Mouse (Mus musculus) liver, postnatal 0 days (tissue): ENCODE results near the gene Zfp967. TPM values are rescaled to one million over a fixed set of nuclear protein-coding genes. Genes with fewer than 3 reads are reported as not detected.
"Not testable (repeated sequence)": the region's sequence is repeated elsewhere in the genome, so short reads cannot be mapped to it uniquely, and the experiment has no call there.

ENCODE experiments used
- ATAC-seq: fragments of 200-750 bp; cut with Nextera tagmentation; 2 replicates; pipeline ENCODE4 v1.8.0; 2017; ENCODE audit warnings: mild to moderate bottlenecking, moderate library complexity
- DNase-seq: peaks from one replicate; pipeline ENCODE4 v3.0.0-alpha.2; 2016
- H3K27ac ChIP-seq: fragments of 300-500 bp; sonication (generic); 2 replicates; pipeline ENCODE4 v1.5.1; 2014; ENCODE audit warnings: antibody characterized with exemption, moderate library complexity, mild to moderate bottlenecking, low read depth
- H3K27me3 ChIP-seq: fragments of 300-500 bp; sonication (generic); 2 replicates; pipeline ENCODE4 v1.6.1; 2014; ENCODE audit warnings: low read length, control low read depth, mixed read lengths; ENCODE audit not compliant: insufficient read depth
- H3K36me3 ChIP-seq: fragments of 300-500 bp; sonication (generic); replicated peaks from 2 replicates; pipeline ENCODE4 v1.6.1; 2014; ENCODE audit warnings: mild to moderate bottlenecking, control low read depth, low read length, moderate library complexity, mixed read lengths; ENCODE audit not compliant: insufficient read depth
- H3K4me1 ChIP-seq: fragments of 300-500 bp; sonication (generic); 2 replicates; pipeline ENCODE4 v1.6.1; 2014; ENCODE audit warnings: antibody characterized with exemption, mild to moderate bottlenecking, control low read depth; ENCODE audit not compliant: insufficient read depth
- H3K4me2 ChIP-seq: fragments of 300-500 bp; sonication (generic); 2 replicates; pipeline ENCODE4 v1.6.1; 2014; ENCODE audit warnings: low read depth, mild to moderate bottlenecking, low read length, moderate library complexity, mixed read lengths
- H3K4me3 ChIP-seq: fragments of 300-500 bp; sonication (generic); 2 replicates; pipeline ENCODE4 v1.5.1; 2014; ENCODE audit warnings: low read depth, low read length
- H3K9ac ChIP-seq: fragments of 300-500 bp; sonication (generic); replicated peaks from 2 replicates; pipeline ENCODE4 v1.6.1; 2014; ENCODE audit warnings: mild to moderate bottlenecking, moderate library complexity
- H3K9me3 ChIP-seq: fragments of 300-500 bp; sonication (generic); 2 replicates; pipeline ENCODE4 v1.6.1; 2016; ENCODE audit warnings: mild to moderate bottlenecking, control low read depth, low read length, mixed read lengths
- whole genome bisulfite sequencing: fragments of 180-500 bp; shearing (Covaris S2); extraction: QIAGEN DNeasy Blood & Tissue Kit; methylation state at CpG from one replicate; pipeline ENCODE4 v1.1.7; 2014; ENCODE audit not compliant: insufficient replicate concordance; 5-methylcytosine and 5-hydroxymethylcytosine counted together
- polyA plus RNA-seq: library from polyadenylated mRNA; unstranded; fragments of >200 nt; fragmentation: Nextera tagmentation; extraction: Ambion mirVana; gene quantifications from 2 replicates; pipeline ENCODE4 v1.2.1, GENCODE M21; 2015

Zfp967 gene
- not detected in 2 replicates for polyA plus RNA-seq

GRCm38 (mm10) chr2:176520756-176521155 is at the start of gene Zfp967:
Zfp967 (plus strand) TSS chr2:176521056.
- ATAC-seq, H3K9ac ChIP-seq, H3K36me3 ChIP-seq, H3K4me3 ChIP-seq, H3K4me1 ChIP-seq, H3K4me2 ChIP-seq, H3K9me3 ChIP-seq, H3K27me3 ChIP-seq, DNase-seq, H3K27ac ChIP-seq: not testable (repeated sequence)
- WGBS = no CpG with 5 or more reads among the region's 9 CpGs

- not testable (repeated sequence) for H3K36me3 ChIP-seq, H3K4me2 ChIP-seq, H3K4me3 ChIP-seq, H3K9me3 ChIP-seq, DNase-seq, H3K27me3 ChIP-seq, H3K27ac ChIP-seq, ATAC-seq, H3K4me1 ChIP-seq, H3K9ac ChIP-seq
- no CpG with 5 or more reads among the region's 4 CpGs for WGBS
Observed at GRCm38 (mm10) chr2:176486683-176487082, 34.2 kb upstream of the Zfp967 start, which contains the start of gene Gm14434. Gm14434 (minus strand) TSS chr2:176486783.

Other genes starting within 250 kb of the Zfp967 start
- not detected in 2 replicates for gene Gm11009, start 201.6 kb upstream of the Zfp967 start, polyA plus RNA-seq
- 2.7 and 3.4 TPM in 2 replicates for gene Gm14435, start 97.5 kb upstream of the Zfp967 start, polyA plus RNA-seq
- gene Gm14434, start 34.3 kb upstream of the Zfp967 start, polyA plus RNA-seq = 2.0 and 5.4 TPM in 2 replicates
- 0.90 and 3.6 TPM in 2 replicates for gene Gm14308, start 115.3 kb downstream of the Zfp967 start, polyA plus RNA-seq
- 2.0 and 2.2 TPM in 2 replicates for gene Zfp973, start 149.5 kb downstream of the Zfp967 start, polyA plus RNA-seq
- gene Gm14305, start 187.3 kb downstream of the Zfp967 start, polyA plus RNA-seq = 4.3 and 5.8 TPM in 2 replicates